Mouse (Mus musculus): ENCODE data around the gene Lingo3.

The Lingo3 gene

GRCm38 (mm10) chr10:80798150-80799006 is 45.5 kb downstream of the Lingo3 start, which contains the start of the genes Sf3a2 and Plekhj1:
Gene Sf3a2, plus strand, starts transcription at chr10:80798198.
Gene Plekhj1, minus strand, starts transcription at chr10:80798626.
- peak; percentile 94 for DNase-seq (ENCODE audit: low spot score)

- DNase-seq (ENCODE audit: low spot score): no peak
These were observed 46.4 kb downstream of the Lingo3 start for GRCm38 (mm10) chr10:80797186-80798149.

DNA sequence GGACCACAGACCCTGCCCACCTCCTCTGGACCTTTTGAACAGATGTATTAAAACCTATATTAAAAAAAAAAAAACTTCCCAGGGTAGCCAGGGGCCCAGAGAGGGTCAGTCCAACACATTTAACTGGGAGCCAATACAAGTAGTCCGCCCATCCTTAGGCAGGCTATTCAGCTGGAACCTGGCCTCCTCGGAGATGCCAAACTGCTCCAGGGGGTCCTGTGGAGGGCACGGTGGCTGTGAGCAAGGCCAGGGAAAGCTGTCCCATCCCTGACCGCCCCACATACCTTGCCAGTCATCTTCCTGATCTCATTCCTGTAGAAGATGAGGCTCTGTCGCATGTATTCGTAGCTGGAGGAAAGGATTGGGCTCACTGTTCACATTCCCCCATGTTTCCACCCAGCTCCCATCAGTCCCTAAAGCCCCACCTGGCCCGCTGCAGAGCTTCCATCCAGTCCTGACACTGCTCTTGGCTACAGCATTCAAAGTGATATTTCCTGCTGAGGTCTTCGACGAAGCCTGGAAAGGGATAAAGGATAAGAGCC is 47.5 kb downstream of the Lingo3 start:
- DNase-seq (ENCODE audit: low spot score): no peak

GRCm38 (mm10) chr10:80794750-80795149 is 49.1 kb downstream of the Lingo3 start:
- DNase-seq (ENCODE audit: low spot score): no peak

GRCm38 (mm10) chr10:80793803-80794202 is 50.0 kb downstream of the Lingo3 start:
- no peak for DNase-seq (ENCODE audit: low spot score)

DNA sequence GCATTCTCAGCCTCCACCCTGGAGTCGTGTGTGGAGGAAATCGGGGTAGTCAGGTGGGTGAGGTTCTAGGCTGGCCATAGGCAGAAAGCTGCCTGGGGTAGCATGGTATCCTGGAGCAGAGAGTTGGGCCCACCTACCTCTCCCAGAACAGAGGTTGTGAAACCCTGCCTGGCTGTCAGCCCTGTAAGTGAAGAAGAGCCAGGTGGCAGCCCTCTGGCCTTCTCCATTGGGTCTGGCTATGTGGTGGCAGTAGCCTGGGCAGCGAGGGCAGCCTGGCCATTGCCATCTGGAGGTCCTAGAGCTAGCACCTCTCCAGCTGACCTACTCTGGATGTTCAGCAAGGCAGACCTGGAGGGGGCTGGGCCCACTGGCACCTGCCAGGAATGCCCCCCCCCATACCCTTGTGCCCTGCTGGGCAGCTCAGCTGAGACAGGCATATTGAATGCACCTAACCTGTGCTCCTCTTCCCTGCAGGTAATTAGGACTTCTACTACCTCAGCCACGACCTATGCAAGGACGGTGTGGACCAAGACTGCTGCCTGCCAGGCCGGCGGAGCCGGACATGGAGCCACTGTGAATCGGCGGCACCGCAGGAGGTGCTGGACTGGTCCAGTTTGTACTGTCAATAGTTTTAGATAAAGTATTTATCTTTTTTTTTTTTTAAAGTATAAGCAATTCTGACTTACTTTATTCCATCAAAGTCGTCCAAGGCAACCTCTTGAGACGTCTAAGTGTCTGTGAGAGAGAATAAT is 50.6 kb downstream of the Lingo3 start:
- no peak for DNase-seq (ENCODE audit: low spot score)

DNA sequence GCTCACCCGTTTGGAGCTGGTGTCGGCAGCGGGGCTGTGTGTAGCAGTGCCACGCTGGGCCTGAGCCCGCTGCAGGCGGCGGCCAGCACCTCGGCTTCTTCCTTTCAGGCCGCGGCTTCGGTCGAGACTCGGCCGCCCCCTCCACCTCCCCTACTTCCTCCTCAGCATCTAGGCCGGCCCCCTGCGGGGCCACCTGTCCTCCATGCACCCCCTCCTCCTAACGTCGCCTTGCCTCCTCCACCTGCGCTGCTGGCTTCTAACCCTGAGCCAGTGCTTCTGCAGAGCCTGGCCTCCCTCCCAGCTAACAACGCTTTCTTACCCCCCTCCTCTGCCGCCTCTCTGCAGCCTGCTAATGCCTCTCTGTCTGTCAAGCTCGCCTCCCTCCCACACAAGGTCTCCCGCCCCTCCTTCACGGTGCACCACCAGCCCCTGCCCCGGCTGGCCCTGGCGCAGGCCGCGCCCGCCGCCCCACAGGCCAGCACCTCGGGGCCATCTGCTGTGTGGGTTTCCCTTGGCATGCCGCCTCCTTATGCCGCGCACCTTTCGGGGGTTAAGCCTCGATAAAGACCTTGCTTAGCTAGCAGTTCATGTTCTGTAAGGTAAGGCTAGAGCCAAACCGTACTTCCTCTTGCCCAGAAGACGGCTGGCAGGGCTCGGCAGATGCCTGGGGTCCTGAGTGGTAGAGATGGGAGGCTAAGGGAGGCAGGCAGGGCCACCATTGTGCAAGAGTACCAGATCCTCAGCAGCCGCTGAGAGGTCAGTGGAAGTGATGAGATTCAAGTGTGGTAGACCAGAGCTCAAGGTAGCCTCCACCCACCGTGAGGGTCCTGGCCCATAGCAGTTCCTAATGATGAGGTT is 51.4 kb downstream of the Lingo3 start:
- DNase-seq (ENCODE audit: low spot score): no peak

- DNase-seq (ENCODE audit: low spot score): no peak
These were observed 52.2 kb downstream of the Lingo3 start for GRCm38 (mm10) chr10:80791476-80792174.

DNA sequence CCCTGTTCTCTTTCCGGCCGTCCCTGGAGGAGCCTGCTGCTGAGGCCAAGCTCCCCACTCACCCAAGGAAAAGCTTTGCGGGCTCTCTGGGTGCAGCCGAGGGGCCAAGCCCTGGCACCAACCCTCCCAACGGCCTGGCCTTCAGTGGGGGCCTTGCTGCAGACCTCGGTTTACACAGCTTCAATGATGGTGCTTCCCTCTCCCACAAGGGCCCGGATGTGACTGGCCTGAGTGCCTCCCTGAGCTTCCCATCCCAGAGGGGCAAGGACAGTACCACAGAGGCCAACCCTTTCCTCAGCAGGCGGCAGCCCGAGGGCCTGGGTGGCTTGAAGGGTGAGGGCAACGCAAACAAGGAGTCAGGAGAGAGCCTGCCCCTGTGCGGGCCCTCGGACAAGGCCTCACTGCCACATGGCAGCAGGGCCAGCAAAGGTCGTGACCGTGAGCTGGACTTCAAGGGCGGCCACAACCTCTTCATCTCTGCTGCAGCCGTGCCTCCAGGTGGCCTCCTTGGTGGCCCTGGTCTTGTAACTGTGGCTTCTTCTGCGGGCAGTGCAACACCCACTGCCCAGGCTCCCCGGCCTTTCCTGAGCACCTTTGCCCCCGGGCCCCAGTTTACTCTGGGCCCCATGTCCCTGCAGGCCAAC is 53.0 kb downstream of the Lingo3 start:
- DNase-seq (ENCODE audit: low spot score): no peak

DNA sequence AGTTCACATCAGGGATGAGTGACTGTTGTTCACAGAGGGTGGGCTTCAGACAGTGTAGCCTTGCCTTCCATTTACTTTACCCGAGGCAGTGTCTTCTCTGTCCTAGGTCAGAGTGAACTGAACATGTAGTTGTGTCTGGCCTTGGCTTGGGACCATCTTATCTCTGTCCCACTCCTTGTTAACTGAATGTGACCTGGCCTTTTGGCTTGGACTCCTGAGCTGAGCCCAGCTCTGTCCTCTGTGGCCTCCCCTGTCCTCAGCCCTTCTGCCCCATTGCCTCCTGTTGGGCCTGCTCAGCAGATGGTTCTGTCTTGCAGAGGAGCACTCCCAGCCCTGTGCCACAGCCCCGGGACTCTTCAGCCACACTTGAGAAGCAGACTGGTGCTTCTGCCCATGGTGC is 56.3 kb downstream of the Lingo3 start:
- no peak for DNase-seq (ENCODE audit: low spot score)

- DNase-seq (ENCODE audit: low spot score): no peak
These were observed 57.9 kb downstream of the Lingo3 start for GRCm38 (mm10) chr10:80785963-80786362.

GRCm38 (mm10) chr10:80784871-80785270 is 59.0 kb downstream of the Lingo3 start:
- DNase-seq (ENCODE audit: low spot score): no peak

- DNase-seq (ENCODE audit: low spot score): no peak
These were observed 59.5 kb downstream of the Lingo3 start for GRCm38 (mm10) chr10:80784302-80784701.
